Mouse (Mus musculus) liver, embryonic 14.5 days (tissue): ENCODE data around the gene Zfp653.
"Not testable (repeated sequence)": the region's sequence is repeated elsewhere in the genome, so short reads cannot be mapped to it uniquely, and the experiment has no call there.

Experiments
- CTCF ChIP-seq: IDR thresholded peaks from 2 replicates; pipeline ENCODE4 v1.5.1; 2016; ENCODE audit warnings: antibody characterized with exemption, low read depth, control low read depth
- EP300 ChIP-seq: IDR thresholded peaks from 2 replicates; pipeline ENCODE4 v1.6.1; 2016; ENCODE audit warnings: antibody characterized with exemption, low read depth

GRCm38 (mm10) chr9:22075778-22076177 is 4.6 kb upstream of the Zfp653 start:
- not testable (repeated sequence) for TF ChIP-seq CTCF, EP300
